Mouse (Mus musculus) hindbrain, embryonic 12.5 days (tissue): ENCODE results near the gene Ppib. TPM values are rescaled to one million over a fixed set of nuclear protein-coding genes. Genes with fewer than 3 reads are reported as not detected.

ENCODE experiments used
- ATAC-seq: fragments of 200-750 bp; cut with Nextera tagmentation; 2 replicates; pipeline ENCODE4 v1.8.0; 2017; ENCODE audit warnings: moderate TSS enrichment; ENCODE audit not compliant: low FRiP score
- H3K27ac ChIP-seq: fragments of 300-500 bp; sonication (generic); 2 replicates; pipeline ENCODE4 v1.5.1; 2016; ENCODE audit warnings: mild to moderate bottlenecking
- H3K27me3 ChIP-seq: fragments of 300-500 bp; sonication (generic); 2 replicates; pipeline ENCODE4 v1.6.1; 2016; ENCODE audit warnings: mild to moderate bottlenecking
- H3K36me3 ChIP-seq: fragments of 300-500 bp; sonication (generic); 2 replicates; pipeline ENCODE4 v1.6.1; 2016; ENCODE audit warnings: mild to moderate bottlenecking
- H3K4me1 ChIP-seq: fragments of 300-500 bp; sonication (generic); 2 replicates; pipeline ENCODE4 v1.6.1; 2016
- H3K4me2 ChIP-seq: fragments of 300-500 bp; sonication (generic); replicated peaks from 2 replicates; pipeline ENCODE4 v1.6.1; 2016; ENCODE audit warnings: mild to moderate bottlenecking
- H3K4me3 ChIP-seq: fragments of 300-500 bp; sonication (generic); 2 replicates; pipeline ENCODE4 v1.5.1; 2016; ENCODE audit warnings: mild to moderate bottlenecking
- H3K9ac ChIP-seq: fragments of 300-500 bp; sonication (generic); 2 replicates; pipeline ENCODE4 v1.6.1; 2016; ENCODE audit warnings: mild to moderate bottlenecking, moderate library complexity
- H3K9me3 ChIP-seq: fragments of 300-500 bp; sonication (generic); replicated peaks from 2 replicates; pipeline ENCODE4 v1.6.1; 2016; ENCODE audit warnings: mild to moderate bottlenecking
- WGBS: fragments of 180-500 bp; shearing (Covaris S2); methylation state at CpG from one replicate; pipeline ENCODE4 v1.1.7; 2016; 5-methylcytosine and 5-hydroxymethylcytosine counted together
- polyA plus RNA-seq: library from polyadenylated mRNA; unstranded; fragments of >200 nt; fragmentation: Nextera tagmentation; extraction: Ambion mirVana; gene quantifications from 2 replicates; pipeline ENCODE4 v1.2.1, GENCODE M21; 2016

Gene Ppib
- polyA plus RNA-seq, 1 experiment from 2014 or later = 477 TPM

DNA sequence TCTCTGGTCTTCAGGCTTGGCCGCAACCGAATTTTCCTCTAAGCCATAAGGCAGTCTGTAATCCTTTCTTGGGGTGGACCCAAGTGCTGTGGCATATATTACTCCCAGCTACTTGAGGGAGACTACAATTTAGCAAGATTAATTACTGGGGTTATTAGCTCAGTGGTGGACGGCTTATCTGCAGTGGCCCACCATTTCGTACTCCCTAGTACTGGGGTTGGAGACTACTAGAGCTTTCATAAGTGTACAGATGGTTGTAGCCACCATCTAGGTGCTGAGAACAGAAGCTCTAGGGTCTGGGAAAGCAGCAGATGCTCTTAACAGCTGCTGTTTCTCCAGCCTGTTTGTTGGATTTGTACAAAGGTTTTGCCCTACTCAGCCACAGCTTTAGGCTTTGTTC lies 964 bp downstream of the Ppib start:
- WGBS = 42% methylated on average over 4 of the region's 4 CpGs
- Histone ChIP-seq H3K27me3 (0 out of 2 replicates have a peak, but pooled peaks cover 3% of the 10 kb centered on the region), H3K36me3 (peaks cover 33% of the 10 kb centered on the region), H3K4me2 (peak overlapping the region; percentile 75), H3K9ac (peak overlapping the region; percentile 90), H3K4me3 (peak overlapping the region; percentile 78), H3K27ac (peak overlapping the region; percentile 57), H3K9me3 (no peaks in the 10 kb centered on the region), H3K4me1 (peaks cover 17% of the 10 kb centered on the region)
- no peak for ATAC-seq

DNA sequence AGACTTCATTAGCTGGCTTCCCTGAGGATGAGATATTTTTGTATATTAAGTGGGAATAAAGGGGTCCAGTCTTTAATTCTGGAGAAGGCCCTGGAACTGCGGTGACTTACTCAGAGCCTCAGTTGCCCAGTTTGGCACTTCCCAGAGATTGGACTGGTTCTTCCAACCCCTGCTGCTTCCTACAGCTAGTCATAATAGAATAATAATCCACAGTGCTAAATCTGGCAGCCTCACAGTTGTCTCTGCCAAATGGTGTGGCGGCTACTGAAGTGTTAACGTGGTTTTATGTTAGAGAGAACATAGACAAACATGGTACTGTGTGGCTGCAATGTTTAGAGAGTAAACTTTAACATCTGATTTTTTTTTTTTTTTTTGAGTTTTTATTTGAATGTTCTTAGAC lies 1.6 kb downstream of the Ppib start:
- Histone ChIP-seq H3K9me3 (no peaks in the 10 kb centered on the region), H3K27me3 (peaks cover 8% of the 10 kb centered on the region; the same call in 1 of the 2 replicates), H3K27ac (peak overlapping the region; percentile 57; the same call in 1 of the 2 replicates), H3K4me1 (peaks cover 17% of the 10 kb centered on the region), H3K9ac (peak overlapping the region; percentile 90), H3K4me2 (peak overlapping the region; percentile 75), H3K36me3 (peaks cover 40% of the 10 kb centered on the region), H3K4me3 (peak overlapping the region; percentile 78)
- no peak for ATAC-seq
- WGBS = 80% methylated on average over 3 of the region's 3 CpGs

DNA sequence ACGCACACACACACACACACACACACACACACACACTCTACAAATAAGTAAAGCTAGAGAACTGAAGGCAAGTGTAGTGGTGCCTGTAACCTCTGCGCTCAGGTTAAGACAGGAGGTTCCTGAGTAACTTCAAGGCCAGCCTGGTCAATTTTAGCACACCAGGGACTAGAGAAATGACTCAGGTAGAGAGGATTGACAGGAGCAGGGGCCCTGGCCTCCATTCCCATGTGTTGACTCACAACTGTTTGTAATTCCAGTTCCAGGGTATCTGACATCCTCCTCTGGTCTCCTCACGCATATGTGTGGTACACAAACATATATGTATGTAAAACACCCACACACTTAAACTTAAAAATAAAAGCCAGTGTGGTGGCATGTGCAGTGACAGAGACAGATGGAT lies 3.4 kb downstream of the Ppib start:
- Histone ChIP-seq H3K9ac (no peak overlapping the region), H3K4me3 (no peak overlapping the region), H3K4me1 (peaks cover 17% of the 10 kb centered on the region), H3K27me3 (peaks cover 26% of the 10 kb centered on the region), H3K9me3 (no peaks in the 10 kb centered on the region), H3K27ac (no peak overlapping the region), H3K36me3 (peaks cover 48% of the 10 kb centered on the region), H3K4me2 (no peak overlapping the region)
- no peak for ATAC-seq
- WGBS = 99% methylated on average over 3 of the region's 3 CpGs

DNA sequence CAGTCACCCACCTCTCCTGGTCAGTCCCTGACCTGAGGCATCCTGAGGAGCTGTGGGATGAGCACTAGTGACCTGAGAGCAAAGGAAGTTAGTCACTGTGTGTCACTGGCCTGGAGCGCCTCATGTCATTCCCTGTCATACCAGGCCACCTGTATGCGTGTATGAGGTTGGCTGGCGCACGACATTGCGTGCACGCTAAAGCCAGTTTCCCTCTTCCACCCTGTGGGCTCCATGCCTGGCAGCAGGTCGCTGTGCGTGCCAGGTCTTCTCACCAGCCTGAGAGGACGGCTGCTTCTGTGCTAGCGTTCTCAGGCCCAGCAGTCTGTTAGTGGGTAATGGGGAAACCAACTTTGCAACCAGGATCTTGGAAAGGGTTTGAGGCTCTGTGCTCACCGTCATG lies 4.3 kb downstream of the Ppib start:
- H3K36me3 ChIP-seq = peaks cover 48% of the 10 kb centered on the region
- no peak overlapping the region for H3K9ac ChIP-seq
- H3K9me3 ChIP-seq = no peaks in the 10 kb centered on the region
- H3K4me2 ChIP-seq = no peak overlapping the region
- H3K27me3 ChIP-seq = peaks cover 34% of the 10 kb centered on the region
- no peak overlapping the region for H3K4me3 ChIP-seq
- H3K27ac ChIP-seq = no peak overlapping the region
- ATAC-seq = no peak
- 92% methylated on average over 11 of the region's 11 CpGs for WGBS
- H3K4me1 ChIP-seq = peaks cover 20% of the 10 kb centered on the region

- Histone ChIP-seq H3K36me3 (peaks cover 48% of the 10 kb centered on the region), H3K27ac (no peak overlapping the region), H3K4me3 (no peak overlapping the region), H3K9ac (no peak overlapping the region), H3K9me3 (no peaks in the 10 kb centered on the region), H3K4me1 (peaks cover 11% of the 10 kb centered on the region), H3K4me2 (no peak overlapping the region), H3K27me3 (peaks cover 45% of the 10 kb centered on the region)
- WGBS = 93% methylated on average over 3 of the region's 3 CpGs
- no peak for ATAC-seq
These were observed 6.8 kb downstream of the Ppib start for GRCm38 (mm10) chr9:66066791-66067190.

DNA sequence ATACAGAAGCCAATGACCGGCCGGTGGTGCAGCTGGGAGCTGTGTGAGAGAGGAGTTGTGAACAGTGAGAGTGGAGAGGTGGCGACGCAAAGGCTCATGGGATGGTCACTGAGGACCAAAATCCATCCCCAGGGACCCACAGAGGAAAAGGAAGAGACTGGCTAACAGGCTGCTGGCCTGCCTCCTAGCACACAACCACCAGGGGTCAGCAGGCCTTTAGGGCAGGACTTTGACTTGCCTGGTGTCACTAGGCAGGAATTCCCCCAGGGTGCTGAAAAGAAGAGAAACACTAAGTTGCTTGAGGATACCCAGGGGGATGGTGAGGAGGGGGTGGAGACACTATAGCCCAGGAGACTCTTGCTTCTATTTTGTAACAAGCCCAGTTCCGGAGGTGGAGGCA lies 7.5 kb downstream of the Ppib start:
- ATAC-seq = no peak
- WGBS = 21% methylated on average over 5 of the region's 5 CpGs

GRCm38 (mm10) chr9:66068056-66068455 lies 8.0 kb downstream of the Ppib start:
- peaks cover 45% of the 10 kb centered on the region for H3K27me3 ChIP-seq

More for the DNA sequence above, 7.5 kb downstream of the Ppib start:
- no peak overlapping the region for H3K4me2 ChIP-seq
- H3K36me3 ChIP-seq = peaks cover 46% of the 10 kb centered on the region
- H3K9me3 ChIP-seq = no peaks in the 10 kb centered on the region
- peaks cover 11% of the 10 kb centered on the region for H3K4me1 ChIP-seq
- H3K4me3 ChIP-seq = no peak overlapping the region
- no peak overlapping the region for H3K9ac ChIP-seq
- H3K27me3 ChIP-seq = peaks cover 45% of the 10 kb centered on the region
- H3K27ac ChIP-seq = no peak overlapping the region

GRCm38 (mm10) chr9:66068971-66069391 lies 9.0 kb downstream of the Ppib start:
- Histone ChIP-seq H3K9me3 (no peaks in the 10 kb centered on the region), H3K36me3 (peaks cover 32% of the 10 kb centered on the region), H3K27ac (no peak overlapping the region), H3K4me3 (peak overlapping the region; percentile 42), H3K4me2 (peak overlapping the region; percentile 66), H3K4me1 (peaks cover 11% of the 10 kb centered on the region), H3K9ac (peak overlapping the region; percentile 62), H3K27me3 (peaks cover 45% of the 10 kb centered on the region)
- under 1% methylated on average over 30 of the region's 30 CpGs for WGBS
- ATAC-seq = peak; percentile 39; the same call in 1 of the 2 replicates

More at GRCm38 (mm10) chr9:66068056-66068455, 8.0 kb downstream of the Ppib start:
- Histone ChIP-seq H3K9ac (no peak overlapping the region), H3K4me2 (no peak overlapping the region), H3K36me3 (peaks cover 41% of the 10 kb centered on the region), H3K27ac (no peak overlapping the region), H3K9me3 (no peaks in the 10 kb centered on the region), H3K4me3 (no peak overlapping the region), H3K4me1 (peaks cover 11% of the 10 kb centered on the region)
- ATAC-seq = no peak
- 63% methylated on average over 4 of the region's 4 CpGs for WGBS

GRCm38 (mm10) chr9:66069583-66069982 lies 9.6 kb downstream of the Ppib start, which contains the start of gene Snx22:
TSS of gene Snx22 (minus strand) at chr9:66069719.
- H3K9me3 ChIP-seq = 0 out of 2 replicates have a peak, but pooled peaks cover 2% of the 10 kb centered on the region
- ATAC-seq = peak; percentile 87
- peak within 1 kb of the TSS; percentile 42 for H3K4me3 ChIP-seq
- no peak within 1 kb of the TSS for H3K27ac ChIP-seq
- peaks cover 45% of the 10 kb centered on the region for H3K27me3 ChIP-seq
- H3K4me2 ChIP-seq = peak within 1 kb of the TSS; percentile 66
- H3K36me3 ChIP-seq = peaks cover 26% of the 10 kb centered on the region
- H3K4me1 ChIP-seq = peaks cover 11% of the 10 kb centered on the region
- WGBS = under 1% methylated on average over 22 of the region's 22 CpGs
- peak within 1 kb of the TSS; percentile 62 for H3K9ac ChIP-seq

- Histone ChIP-seq H3K4me2 (no peak overlapping the region), H3K27ac (no peak overlapping the region), H3K4me3 (no peak overlapping the region), H3K4me1 (peaks cover 11% of the 10 kb centered on the region), H3K9me3 (0 out of 2 replicates have a peak, but pooled peaks cover 2% of the 10 kb centered on the region), H3K36me3 (peaks cover 23% of the 10 kb centered on the region), H3K27me3 (peaks cover 45% of the 10 kb centered on the region), H3K9ac (no peak overlapping the region)
- 86% methylated on average over 5 of the region's 5 CpGs for WGBS
- ATAC-seq = no peak
These were observed 10.1 kb downstream of the Ppib start for GRCm38 (mm10) chr9:66070151-66070550.

DNA sequence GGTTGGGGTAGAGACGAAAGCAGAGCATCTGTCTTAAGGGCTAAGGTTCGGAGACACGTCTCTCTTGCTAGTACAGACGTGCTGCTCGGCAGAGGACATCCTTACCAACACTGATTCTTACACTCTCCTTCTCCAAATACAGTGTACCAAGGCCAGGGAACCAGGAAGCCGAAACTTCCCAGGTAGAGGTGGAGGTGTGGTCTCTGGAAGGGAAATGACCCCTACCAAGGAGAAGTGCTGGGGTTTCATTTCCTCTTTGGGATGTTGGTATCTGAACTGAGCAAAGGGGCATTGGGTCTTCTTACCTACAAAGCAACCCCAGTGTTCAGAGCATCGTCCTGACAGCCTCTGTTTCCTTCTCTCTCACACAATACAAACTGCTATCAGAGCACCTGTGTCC lies 12.7 kb downstream of the Ppib start:
- 0 out of 2 replicates have a peak, but pooled peaks cover 2% of the 10 kb centered on the region for H3K9me3 ChIP-seq

GRCm38 (mm10) chr9:66078072-66078471 lies 18.1 kb downstream of the Ppib start:
- Histone ChIP-seq H3K9me3 (0 out of 2 replicates have a peak, but pooled peaks cover 2% of the 10 kb centered on the region), H3K4me3 (no peak overlapping the region), H3K27ac (peak overlapping the region; percentile 45), H3K36me3 (no peaks in the 10 kb centered on the region), H3K9ac (0 out of 2 replicates have a peak overlapping the region, but pooled peaks have one; percentile 23), H3K4me1 (peaks cover 4% of the 10 kb centered on the region; the same call in 1 of the 2 replicates), H3K4me2 (peak overlapping the region; percentile 30; the same call in 1 of the 2 replicates), H3K27me3 (no peaks in the 10 kb centered on the region; the same call in 1 of the 2 replicates)
- ATAC-seq = no peak
- 61% methylated on average over 3 of the region's 3 CpGs for WGBS

More for the DNA sequence above, 12.7 kb downstream of the Ppib start:
- Histone ChIP-seq H3K9ac (no peak overlapping the region), H3K27ac (no peak overlapping the region), H3K4me3 (no peak overlapping the region), H3K27me3 (peaks cover 26% of the 10 kb centered on the region), H3K4me1 (peaks cover 11% of the 10 kb centered on the region), H3K4me2 (no peak overlapping the region), H3K36me3 (no peaks in the 10 kb centered on the region)
- WGBS = 84% methylated on average over 7 of the region's 7 CpGs
- ATAC-seq = no peak

- Histone ChIP-seq H3K36me3 (no peaks in the 10 kb centered on the region), H3K9me3 (0 out of 2 replicates have a peak, but pooled peaks cover 2% of the 10 kb centered on the region), H3K27me3 (no peaks in the 10 kb centered on the region), H3K4me3 (no peak overlapping the region), H3K27ac (peak overlapping the region; percentile 45), H3K9ac (peak overlapping the region; percentile 23; the same call in 1 of the 2 replicates), H3K4me2 (peak overlapping the region; percentile 30; the same call in 1 of the 2 replicates), H3K4me1 (peaks cover 4% of the 10 kb centered on the region; the same call in 1 of the 2 replicates)
- no peak for ATAC-seq
- WGBS = 13% methylated on average over 14 of the region's 14 CpGs
These were observed 18.5 kb downstream of the Ppib start for GRCm38 (mm10) chr9:66078493-66078892.
